Mouse (Mus musculus) erythroblast, embryonic 14.5 days (primary cell): ENCODE data around the gene Adcy1.

Experiments
- GATA1 ChIP-seq: IDR thresholded peaks from 2 replicates; pipeline ENCODE4 v1.6.1; 2012; ENCODE audit warnings: low read length, inconsistent platforms, mixed read lengths
- TAL1 ChIP-seq: IDR thresholded peaks from 3 replicates; pipeline ENCODE4 v1.6.1; 2012; ENCODE audit warnings: low read length, inconsistent platforms, mixed read lengths

GRCm38 (mm10) chr11:7192710-7193109 lies 129.4 kb downstream of the Adcy1 start:
- TF ChIP-seq TAL1 (no peak), GATA1 (no peak)
